Comparison of ENCODE assay signal across 30 mouse cellular contexts in genomic region chr5:21436471-21436975, GRCm38 (mm10). TPM values are rescaled to one million over a fixed set of nuclear protein-coding genes. Genes with fewer than 3 reads are reported as not detected.
DNase-seq lines count a peak whose midpoint lies in the region; ATAC-seq and TF ChIP-seq lines count a peak whose summit lies in the region.
"Had no signal": no experiment of that assay in that cellular context is flagged by ENCODE, and none has a peak within 500 bp of the region (broad histone marks: within the 10 kb centered on the region; RNA-seq: fewer than 3 reads in every experiment).

No protein-coding gene starts in this region.

- DNase-seq in midbrain, embryonic 10.5 days (ENCODE audit: low spot score), result peak; percentile 22
- no peak for DNase-seq in midbrain, postnatal 0 days (ENCODE audit: low spot score)
- peak; percentile 47 for DNase-seq in brain, embryonic 14.5 days (ENCODE audit: low read depth)
- no peak for DNase-seq in adrenal gland, postnatal 36 days
- DNase-seq in urinary bladder, postnatal 36 days (ENCODE audit: low spot score in 2 of 2), result no peak
- DNase-seq: adrenal gland, postnatal 10 days; B cell, adult 2 months; cerebellum, adult 11-12 months; cerebellum, adult 8-10 months; cerebellum, postnatal 10 days; cerebellum, postnatal 36 days; forebrain, postnatal 0 days; gastrocnemius, adult 2 months; gastrocnemius, postnatal 14 days; heart, adult 18-20 months; heart, postnatal 10 days; heart, postnatal 36 days had no signal

- H3K9me3 ChIP-seq in midbrain, embryonic 10.5 days (replicated peaks), result no peaks in the 10 kb centered on the region
- H3K9me3 ChIP-seq in midbrain, postnatal 0 days (ENCODE audit: low read length), result no peaks in the 10 kb centered on the region
- H3K9me3 ChIP-seq in midbrain, embryonic 13.5 days, result no peaks in the 10 kb centered on the region
- H3K9me3 ChIP-seq: embryonic facial prominence, embryonic 12.5 days; embryonic facial prominence, embryonic 15.5 days; G1E; heart, embryonic 12.5 days; heart, embryonic 15.5 days; hindbrain, embryonic 10.5 days; hindbrain, embryonic 13.5 days had no signal

- no peaks in the 10 kb centered on the region for H3K36me3 ChIP-seq in midbrain, embryonic 10.5 days
- no peaks in the 10 kb centered on the region for H3K36me3 ChIP-seq in midbrain, postnatal 0 days (ENCODE audit: insufficient read depth, low read length)
- H3K36me3 ChIP-seq in midbrain, embryonic 13.5 days, result no peaks in the 10 kb centered on the region
- H3K36me3 ChIP-seq: embryonic facial prominence, embryonic 12.5 days; embryonic facial prominence, embryonic 15.5 days; heart, embryonic 12.5 days; heart, embryonic 15.5 days; hindbrain, embryonic 10.5 days; hindbrain, embryonic 13.5 days had no signal

- no peak overlapping the region for H3K27ac ChIP-seq in midbrain, embryonic 10.5 days (replicated peaks)
- no peak overlapping the region for H3K27ac ChIP-seq in midbrain, postnatal 0 days (ENCODE audit: low read depth, low read length)
- no peak overlapping the region for H3K27ac ChIP-seq in midbrain, embryonic 13.5 days
- H3K27ac ChIP-seq: embryonic facial prominence, embryonic 12.5 days; embryonic facial prominence, embryonic 15.5 days; gastrocnemius, adult 2 months; heart, embryonic 15.5 days; hindbrain, embryonic 10.5 days; hindbrain, embryonic 13.5 days had no signal

- ATAC-seq in midbrain, postnatal 0 days (ENCODE audit: low FRiP score), result no peak
- peak; percentile 83 for ATAC-seq in midbrain, embryonic 13.5 days
- ATAC-seq: forebrain, embryonic 14.5 days; forebrain, postnatal 0 days; hindbrain, embryonic 16.5 days; Patski had no signal

- TF ChIP-seq POLR2A in brain, embryonic 14.5 days (IDR thresholded peaks at IDR 0.05; ENCODE audit: borderline replicate concordance, extremely low read depth, insufficient read depth, insufficient read length, poor library complexity, severe bottlenecking), result no peak

- H3K9ac ChIP-seq in midbrain, postnatal 0 days (replicated peaks; ENCODE audit: low read length, poor library complexity, severe bottlenecking), result no peak overlapping the region
- H3K9ac ChIP-seq in midbrain, embryonic 13.5 days (replicated peaks), result no peak overlapping the region
- H3K9ac ChIP-seq: embryonic facial prominence, embryonic 12.5 days; embryonic facial prominence, embryonic 15.5 days; forebrain, postnatal 0 days; heart, embryonic 12.5 days; heart, embryonic 15.5 days; hindbrain, embryonic 13.5 days had no signal

- H3K4me1 ChIP-seq in midbrain, embryonic 10.5 days, result peaks cover 7% of the 10 kb centered on the region
- H3K4me1 ChIP-seq in midbrain, postnatal 0 days (ENCODE audit: insufficient read depth, low read length), result no peaks in the 10 kb centered on the region
- H3K4me1 ChIP-seq in midbrain, embryonic 13.5 days (replicated peaks), result peaks cover 4% of the 10 kb centered on the region
- H3K4me1 ChIP-seq: hindbrain, embryonic 13.5 days had no signal

- 58% methylated on average over 8 of the region's 8 CpGs for WGBS in midbrain, embryonic 10.5 days
- whole genome bisulfite sequencing in midbrain, postnatal 0 days, result 26% methylated on average over 8 of the region's 8 CpGs
- 33% methylated on average over 8 of the region's 8 CpGs for WGBS in midbrain, embryonic 13.5 days

- no peaks in the 10 kb centered on the region for H3K27me3 ChIP-seq in midbrain, embryonic 10.5 days (ENCODE audit: low read depth, poor library complexity, severe bottlenecking)
- H3K27me3 ChIP-seq in midbrain, postnatal 0 days (ENCODE audit: insufficient read depth, low read length), result no peaks in the 10 kb centered on the region
- H3K27me3 ChIP-seq in midbrain, embryonic 13.5 days, result peaks cover 30% of the 10 kb centered on the region
- H3K27me3 ChIP-seq: CH12.LX; embryonic facial prominence, embryonic 12.5 days; embryonic facial prominence, embryonic 15.5 days; heart, embryonic 12.5 days; heart, embryonic 15.5 days; hindbrain, embryonic 13.5 days; Patski had no signal

- no peak overlapping the region for H3K4me2 ChIP-seq in midbrain, postnatal 0 days (ENCODE audit: low read depth, low read length, poor library complexity, severe bottlenecking)
- H3K4me2 ChIP-seq in midbrain, embryonic 13.5 days (replicated peaks), result no peak overlapping the region
- H3K4me2 ChIP-seq: embryonic facial prominence, embryonic 12.5 days; embryonic facial prominence, embryonic 15.5 days; heart, embryonic 12.5 days; heart, embryonic 15.5 days; hindbrain, embryonic 13.5 days had no signal

- TF ChIP-seq CTCF in midbrain, postnatal 0 days (IDR thresholded peaks at IDR 0.05), result no peak
- no peak for TF ChIP-seq CTCF in brain, embryonic 14.5 days (IDR thresholded peaks at IDR 0.05; ENCODE audit: borderline replicate concordance, extremely low read depth, insufficient read depth, insufficient read length)

- no peak overlapping the region for H3K4me3 ChIP-seq in midbrain, embryonic 10.5 days
- H3K4me3 ChIP-seq in midbrain, postnatal 0 days (ENCODE audit: low read depth, low read length), result no peak overlapping the region
- no peak overlapping the region for H3K4me3 ChIP-seq in midbrain, embryonic 13.5 days (replicated peaks)
- H3K4me3 ChIP-seq: embryonic facial prominence, embryonic 12.5 days; embryonic facial prominence, embryonic 15.5 days; gastrocnemius, adult 2 months; heart, embryonic 12.5 days; heart, embryonic 15.5 days; hindbrain, embryonic 10.5 days; hindbrain, embryonic 13.5 days had no signal

RNA-seq across cellular contexts. Expression of gene Fam185a, which starts 11.8 kb away (rescaled TPM):
- polyA plus RNA-seq in midbrain, embryonic 10.5 days (2016; fragmentation: Nextera tagmentation; extraction: Ambion mirVana), result 4.9 and 5.8 TPM in 2 replicates
- 13.2 and 13.5 TPM in 2 replicates for total RNA-seq in midbrain, postnatal 0 days (2014; rRNA removed)
- polyA plus RNA-seq in midbrain, postnatal 0 days (2015; fragmentation: Nextera tagmentation; extraction: Ambion mirVana), result 10.1 and 10.8 TPM in 2 replicates
- polyA plus RNA-seq in brain, embryonic 14.5 days (2012; rRNA removed), result 2.7 and 4.7 TPM in 2 replicates
- 4.7 and 5.0 TPM in 2 replicates for polyA plus RNA-seq in midbrain, embryonic 13.5 days (2015; fragmentation: Nextera tagmentation; extraction: Ambion mirVana)
- total RNA-seq in adrenal gland, postnatal 36 days (2021), result 10 to 100 TPM; 15.1 to 15.9 TPM

RNA-seq across cellular contexts. Expression of gene Ccdc146, which starts 12.0 kb away (rescaled TPM):
- polyA plus RNA-seq in midbrain, embryonic 10.5 days (2016; fragmentation: Nextera tagmentation; extraction: Ambion mirVana), result 0.12 TPM in 1 of 2 replicates, not detected in the other
- total RNA-seq in midbrain, postnatal 0 days (2014; rRNA removed), result 0.14 and 0.27 TPM in 2 replicates
- polyA plus RNA-seq in midbrain, postnatal 0 days (2015; fragmentation: Nextera tagmentation; extraction: Ambion mirVana), result 0.43 and 0.74 TPM in 2 replicates
- polyA plus RNA-seq in brain, embryonic 14.5 days (2012; rRNA removed), result 0.33 and 0.71 TPM in 2 replicates
- 0.22 and 0.62 TPM in 2 replicates for polyA plus RNA-seq in midbrain, embryonic 13.5 days (2015; fragmentation: Nextera tagmentation; extraction: Ambion mirVana)
- total RNA-seq in adrenal gland, postnatal 36 days (2021), result under 1 TPM; 0.13 to 0.17 TPM
- total RNA-seq: adrenal gland, adult 18-20 months had no signal
- polyA plus RNA-seq: embryonic facial prominence, embryonic 12.5 days; G1E had no signal

Comparison
In these comparisons a context has a peak if more than half of its experiments do, and no peak if none do; other contexts are left out.
1. DNase-seq: peak in midbrain, embryonic 10.5 days (single experiment) and brain, embryonic 14.5 days (single experiment); none in midbrain, postnatal 0 days (single experiment), adrenal gland, postnatal 36 days (0 of 2) and urinary bladder, postnatal 36 days (0 of 2).